Mouse (Mus musculus): Measurements from ENCODE around the gene Gabrb1. TPM values are rescaled to one million over a fixed set of nuclear protein-coding genes. Genes with fewer than 3 reads are reported as not detected.
"Not testable (repeated sequence)": the region's sequence is repeated elsewhere in the genome, so short reads cannot be mapped to it uniquely, and the experiment has no call there.

Gabrb1 gene
- polyA plus RNA-seq, 1 experiment from 2014 or later: 2.7 TPM

- no peak for ATAC-seq (ENCODE audit: insufficient number of reproducible peaks, insufficient read depth, low FRiP score, low TSS enrichment, low read depth)
- H3K27ac ChIP-seq: no peak overlapping the region
- no peak overlapping the region for H3K9ac ChIP-seq
- no peaks in the 10 kb centered on the region for H3K27me3 ChIP-seq
- H3K4me1 ChIP-seq: no peaks in the 10 kb centered on the region
- H3K9me3 ChIP-seq: no peaks in the 10 kb centered on the region
- 77% methylated on average over 7 of the region's 7 CpGs for WGBS
- no peak overlapping the region for H3K4me2 ChIP-seq
- no peak overlapping the region for H3K4me3 ChIP-seq
- H3K36me3 ChIP-seq: no peaks in the 10 kb centered on the region
Observed at GRCm38 (mm10) chr5:72138256-72138655, 480.3 kb downstream of the Gabrb1 start.

GRCm38 (mm10) chr5:72139619-72140018 lies 481.7 kb downstream of the Gabrb1 start:
- ATAC-seq (ENCODE audit: insufficient number of reproducible peaks, insufficient read depth, low FRiP score, low TSS enrichment, low read depth): no peak
- Histone ChIP-seq H3K4me2 (no peak overlapping the region), H3K9ac (no peak overlapping the region), H3K27ac (no peak overlapping the region), H3K4me1 (no peaks in the 10 kb centered on the region), H3K4me3 (no peak overlapping the region), H3K36me3 (no peaks in the 10 kb centered on the region), H3K9me3 (no peaks in the 10 kb centered on the region), H3K27me3 (no peaks in the 10 kb centered on the region)
- 82% methylated on average over 1 of the region's 1 CpGs for WGBS

GRCm38 (mm10) chr5:72148679-72149078 lies 490.8 kb downstream of the Gabrb1 start:
- Histone ChIP-seq H3K4me2 (no peak overlapping the region), H3K36me3 (no peaks in the 10 kb centered on the region), H3K4me3 (no peak overlapping the region), H3K9ac (no peak overlapping the region), H3K27ac (peak overlapping the region; percentile 68; the same call in 1 of the 2 replicates), H3K27me3 (no peaks in the 10 kb centered on the region), H3K4me1 (peaks cover 8% of the 10 kb centered on the region), H3K9me3 (no peaks in the 10 kb centered on the region)
- WGBS: 25% methylated on average over 5 of the region's 5 CpGs
- ATAC-seq (ENCODE audit: insufficient number of reproducible peaks, insufficient read depth, low FRiP score, low TSS enrichment, low read depth): no peak

DNA sequence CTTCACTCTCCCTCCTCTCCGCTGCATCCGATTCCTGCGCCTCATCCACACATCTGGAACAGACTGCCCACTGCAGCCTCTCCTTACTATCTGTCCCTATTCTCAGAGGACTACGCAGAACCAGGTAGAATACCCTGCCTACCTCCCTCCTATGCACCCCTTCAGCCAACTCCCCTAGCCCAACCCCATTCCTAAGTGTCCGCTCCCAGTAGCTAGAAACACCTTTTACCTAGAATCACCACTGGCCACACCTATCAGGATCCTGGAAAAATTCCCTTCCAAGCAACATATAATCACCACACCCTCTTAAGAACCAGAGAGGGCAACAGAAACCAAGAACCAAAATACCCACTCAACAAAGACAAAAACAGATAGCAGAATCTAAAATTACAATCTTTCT lies 493.0 kb downstream of the Gabrb1 start:
- Histone ChIP-seq H3K4me3 (no peak overlapping the region), H3K36me3 (peaks cover 7% of the 10 kb centered on the region; the same call in 1 of the 2 replicates), H3K9me3 (no peaks in the 10 kb centered on the region), H3K27ac (no peak overlapping the region), H3K9ac (no peak overlapping the region), H3K4me1 (peaks cover 8% of the 10 kb centered on the region), H3K27me3 (no peaks in the 10 kb centered on the region), H3K4me2 (no peak overlapping the region)
- ATAC-seq (ENCODE audit: insufficient number of reproducible peaks, insufficient read depth, low FRiP score, low TSS enrichment, low read depth): no peak
- WGBS: 98% methylated on average over 3 of the region's 5 CpGs

GRCm38 (mm10) chr5:72155686-72156085 lies 497.8 kb downstream of the Gabrb1 start:
- not testable (repeated sequence) for H3K4me2 ChIP-seq; H3K27ac ChIP-seq; H3K27me3 ChIP-seq; H3K9me3 ChIP-seq; H3K4me3 ChIP-seq; H3K9ac ChIP-seq; ATAC-seq (ENCODE audit: insufficient number of reproducible peaks, insufficient read depth, low FRiP score, low TSS enrichment, low read depth); H3K4me1 ChIP-seq
- peaks cover 39% of the 10 kb centered on the region for H3K36me3 ChIP-seq
- WGBS: 72% methylated on average over 3 of the region's 3 CpGs

DNA sequence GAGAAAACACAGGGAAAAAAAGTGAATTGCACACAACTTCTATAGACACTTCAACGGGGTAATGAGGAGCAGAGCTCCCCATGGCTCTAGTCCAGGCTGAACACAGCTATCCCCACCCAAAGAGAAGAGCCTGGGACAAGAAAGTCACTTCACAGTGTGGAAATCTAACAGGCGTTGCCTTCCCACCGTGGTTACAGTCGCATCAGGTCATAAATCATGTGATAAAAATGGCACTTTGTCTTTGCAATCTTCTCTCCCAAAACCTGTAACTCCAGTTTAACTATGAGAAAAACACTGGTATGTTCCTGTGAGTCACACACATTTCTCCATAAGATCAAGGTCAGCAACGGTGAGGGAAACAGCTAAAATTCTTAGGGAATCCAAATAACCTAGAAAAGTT lies 498.7 kb downstream of the Gabrb1 start:
- peaks cover 48% of the 10 kb centered on the region for H3K36me3 ChIP-seq
- ATAC-seq (ENCODE audit: insufficient number of reproducible peaks, insufficient read depth, low FRiP score, low TSS enrichment, low read depth): no peak
- H3K27ac ChIP-seq: no peak overlapping the region
- WGBS: 89% methylated on average over 5 of the region's 5 CpGs
- H3K9ac ChIP-seq: no peak overlapping the region
- no peaks in the 10 kb centered on the region for H3K9me3 ChIP-seq
- H3K27me3 ChIP-seq: no peaks in the 10 kb centered on the region
- H3K4me3 ChIP-seq: no peak overlapping the region
- no peak overlapping the region for H3K4me2 ChIP-seq
- no peaks in the 10 kb centered on the region for H3K4me1 ChIP-seq

- no peak for ATAC-seq (ENCODE audit: insufficient number of reproducible peaks, insufficient read depth, low FRiP score, low TSS enrichment, low read depth)
- Histone ChIP-seq H3K4me1 (no peaks in the 10 kb centered on the region), H3K4me2 (no peak overlapping the region), H3K36me3 (peaks cover 62% of the 10 kb centered on the region), H3K9ac (no peak overlapping the region), H3K4me3 (no peak overlapping the region), H3K27ac (no peak overlapping the region), H3K9me3 (no peaks in the 10 kb centered on the region), H3K27me3 (no peaks in the 10 kb centered on the region)
- WGBS: 90% methylated on average over 12 of the region's 12 CpGs
Observed at GRCm38 (mm10) chr5:72158667-72159066, 500.8 kb downstream of the Gabrb1 start.

GRCm38 (mm10) chr5:72159537-72159936 lies 501.6 kb downstream of the Gabrb1 start:
- Histone ChIP-seq H3K27me3 (no peaks in the 10 kb centered on the region), H3K9ac (no peak overlapping the region), H3K36me3 (peaks cover 62% of the 10 kb centered on the region), H3K4me2 (no peak overlapping the region), H3K4me3 (no peak overlapping the region), H3K27ac (no peak overlapping the region), H3K9me3 (no peaks in the 10 kb centered on the region), H3K4me1 (no peaks in the 10 kb centered on the region)
- 79% methylated on average over 6 of the region's 6 CpGs for WGBS
- no peak for ATAC-seq (ENCODE audit: insufficient number of reproducible peaks, insufficient read depth, low FRiP score, low TSS enrichment, low read depth)

DNA sequence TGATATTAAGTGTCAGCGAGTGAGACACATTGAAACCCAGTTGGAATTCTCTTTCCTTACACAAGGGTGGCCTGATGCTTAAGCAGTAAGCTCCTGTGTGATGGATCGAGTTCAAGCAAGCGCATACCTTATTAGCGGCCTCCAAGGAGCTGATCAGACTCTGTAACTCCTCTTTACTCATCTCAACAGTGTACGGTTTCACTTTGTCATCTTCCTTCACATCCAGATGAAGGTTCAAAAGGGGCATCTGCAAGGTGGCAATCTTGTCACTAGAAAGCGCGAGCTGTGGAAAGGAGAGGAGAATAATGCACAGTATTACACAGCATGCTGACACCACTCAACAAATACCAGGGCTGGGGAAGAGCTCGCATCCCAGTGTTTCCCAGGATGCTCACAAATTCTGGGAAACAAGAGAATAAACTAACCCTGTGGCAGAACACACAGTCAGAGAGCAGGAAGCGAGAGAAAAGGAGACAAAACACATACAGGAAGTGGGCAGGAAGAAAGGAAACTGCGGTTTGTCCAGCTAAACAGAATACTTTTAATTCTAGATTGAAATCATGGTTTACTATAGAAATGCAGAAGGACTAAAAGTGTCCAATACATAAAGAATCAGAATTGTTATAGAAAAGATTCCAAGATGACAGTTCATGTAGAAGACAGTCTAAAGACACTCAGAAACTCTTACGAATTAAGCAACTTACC lies 503.0 kb downstream of the Gabrb1 start:
- Histone ChIP-seq H3K4me3 (no peak overlapping the region), H3K4me1 (no peaks in the 10 kb centered on the region), H3K9me3 (no peaks in the 10 kb centered on the region), H3K4me2 (no peak overlapping the region), H3K27ac (no peak overlapping the region), H3K27me3 (no peaks in the 10 kb centered on the region), H3K36me3 (peaks cover 59% of the 10 kb centered on the region), H3K9ac (no peak overlapping the region)
- ATAC-seq (ENCODE audit: insufficient number of reproducible peaks, insufficient read depth, low FRiP score, low TSS enrichment, low read depth): no peak
- WGBS: 89% methylated on average over 11 of the region's 11 CpGs

GRCm38 (mm10) chr5:72162855-72163254 lies 504.9 kb downstream of the Gabrb1 start:
- H3K4me1 ChIP-seq: peaks cover 11% of the 10 kb centered on the region
- no peak for ATAC-seq (ENCODE audit: insufficient number of reproducible peaks, insufficient read depth, low FRiP score, low TSS enrichment, low read depth)
- no peaks in the 10 kb centered on the region for H3K27me3 ChIP-seq
- H3K9ac ChIP-seq: no peak overlapping the region
- peaks cover 49% of the 10 kb centered on the region for H3K36me3 ChIP-seq
- no peak overlapping the region for H3K4me2 ChIP-seq
- H3K27ac ChIP-seq: no peak overlapping the region
- WGBS: 77% methylated on average over 5 of the region's 5 CpGs
- no peak overlapping the region for H3K4me3 ChIP-seq
- H3K9me3 ChIP-seq: no peaks in the 10 kb centered on the region

DNA sequence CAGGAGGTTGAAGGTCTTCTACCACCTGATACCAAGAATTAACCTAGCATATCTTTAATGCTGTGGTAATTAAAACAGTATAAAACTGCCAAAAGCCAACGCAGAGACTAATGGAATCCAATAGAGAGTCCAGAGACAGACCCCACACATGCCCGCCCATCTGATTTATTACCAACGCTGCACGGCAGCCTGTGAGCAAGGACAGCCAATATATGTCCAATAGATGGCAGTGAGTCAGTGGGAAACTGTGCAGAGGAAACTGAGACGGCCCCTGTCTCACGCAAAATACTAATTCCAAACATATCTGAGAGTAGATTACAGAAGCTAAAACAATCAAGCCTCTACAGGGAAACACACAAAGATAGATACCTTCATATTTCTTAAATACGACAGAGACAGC lies 506.5 kb downstream of the Gabrb1 start:
- Histone ChIP-seq H3K4me2 (no peak overlapping the region), H3K9me3 (no peaks in the 10 kb centered on the region), H3K9ac (no peak overlapping the region), H3K27me3 (no peaks in the 10 kb centered on the region), H3K27ac (no peak overlapping the region), H3K36me3 (peaks cover 38% of the 10 kb centered on the region), H3K4me3 (no peak overlapping the region), H3K4me1 (peaks cover 11% of the 10 kb centered on the region)
- no peak for ATAC-seq (ENCODE audit: insufficient number of reproducible peaks, insufficient read depth, low FRiP score, low TSS enrichment, low read depth)
- 81% methylated on average over 7 of the region's 7 CpGs for WGBS

DNA sequence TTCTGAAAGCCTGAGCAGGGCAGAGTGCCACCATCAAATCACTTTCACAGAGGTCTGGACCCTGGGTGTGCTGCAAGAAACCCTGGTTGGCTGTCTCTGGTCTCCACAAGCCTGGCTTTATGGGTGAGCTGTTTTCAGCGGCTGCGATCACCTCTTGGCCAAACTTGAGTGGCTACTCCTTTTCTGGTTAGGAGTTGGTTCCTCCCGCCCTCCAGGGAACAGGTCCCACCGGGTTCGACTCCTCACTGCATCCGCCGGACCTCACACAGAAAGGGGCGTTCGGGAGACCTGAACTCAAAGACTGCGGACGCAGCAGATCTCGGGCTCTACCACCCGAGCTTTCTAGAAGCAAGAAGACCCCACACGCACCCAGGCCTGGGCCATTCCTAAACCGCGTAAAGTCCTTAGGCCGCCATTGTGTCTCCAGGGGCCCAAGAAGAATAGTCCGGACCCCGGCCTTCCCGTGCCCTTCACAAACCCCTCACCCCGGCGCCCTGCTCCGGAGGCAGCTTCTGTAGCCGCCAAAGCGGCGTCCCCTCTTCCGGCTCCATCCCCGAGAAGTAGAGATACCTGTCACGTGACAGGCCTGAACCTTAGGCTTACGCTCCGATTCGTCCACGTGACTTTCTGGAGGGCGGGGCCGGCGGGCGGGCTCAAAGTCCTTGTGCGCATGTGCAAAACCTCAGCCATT lies 509.8 kb downstream of the Gabrb1 start, which contains the start of gene Commd8:
TSS of gene Commd8 (minus strand) at position 596 of the 691 bp plus-strand sequence.
- no peaks in the 10 kb centered on the region for H3K27me3 ChIP-seq
- peak within 1 kb of the TSS; percentile 73 for H3K27ac ChIP-seq
- H3K4me1 ChIP-seq: peaks cover 11% of the 10 kb centered on the region
- H3K9me3 ChIP-seq: no peaks in the 10 kb centered on the region
- WGBS: under 1% methylated on average over 38 of the region's 38 CpGs
- peak within 1 kb of the TSS; percentile 71 for H3K4me3 ChIP-seq
- peak; percentile 87 for ATAC-seq (ENCODE audit: insufficient number of reproducible peaks, insufficient read depth, low FRiP score, low TSS enrichment, low read depth)
- peaks cover 8% of the 10 kb centered on the region; the same call in 1 of the 2 replicates for H3K36me3 ChIP-seq
- H3K4me2 ChIP-seq: peak within 1 kb of the TSS; percentile 86
- H3K9ac ChIP-seq: peak within 1 kb of the TSS; percentile 82
